Mouse (Mus musculus) cortical plate, adult 2 months (tissue): ENCODE data around the gene Padi2. TPM values are rescaled to one million over a fixed set of nuclear protein-coding genes. Genes with fewer than 3 reads are reported as not detected.

Experiments used
- H3K27ac ChIP-seq: fragments of 200-500 bp; 2 replicates; pipeline ENCODE4 v1.5.1; 2012; ENCODE audit warnings: low read length, control low read depth, inconsistent platforms; ENCODE audit not compliant: insufficient read depth
- H3K4me1 ChIP-seq: fragments of 200-500 bp; 2 replicates; pipeline ENCODE4 v1.6.1; 2011; ENCODE audit warnings: low read length; ENCODE audit not compliant: control insufficient read depth, insufficient read depth
- H3K4me3 ChIP-seq: fragments of 200-500 bp; 2 replicates; pipeline ENCODE4 v1.5.1; 2011; ENCODE audit warnings: mild to moderate bottlenecking, low read length, control low read depth; ENCODE audit not compliant: insufficient read depth
- CTCF ChIP-seq: fragments of 200-500 bp; IDR thresholded peaks from 2 replicates; pipeline ENCODE4 v1.5.1; 2011; ENCODE audit warnings: mild to moderate bottlenecking, control low read depth, low read length; ENCODE audit not compliant: insufficient read depth; ENCODE audit errors: extremely low read depth
- POLR2A ChIP-seq: fragments of 200-500 bp; IDR thresholded peaks from 2 replicates; pipeline ENCODE4 v1.6.1; 2011; ENCODE audit warnings: mild to moderate bottlenecking, low read length, control low read depth; ENCODE audit not compliant: insufficient read depth; ENCODE audit errors: extremely low read depth
- polyA plus RNA-seq: library from polyadenylated mRNA; depleted of rRNA; stranded (reverse); fragments of >200 nt; gene quantifications from 2 replicates; pipeline ENCODE4 v1.2.3, GENCODE M21; 2012

The Padi2 gene
- polyA plus RNA-seq, 1 experiment, result 19.4 TPM

- Histone ChIP-seq H3K27ac (peak overlapping the region; percentile 92; the same call in 1 of the 2 replicates), H3K4me1 (peaks cover 9% of the 10 kb centered on the region), H3K4me3 (peak overlapping the region; percentile 84)
- TF ChIP-seq CTCF (no peak), POLR2A (no peak)
Measured at GRCm38 (mm10) chr4:140962207-140962909, 56.2 kb downstream of the Padi2 start.

GRCm38 (mm10) chr4:140962950-140963349 is 56.8 kb downstream of the Padi2 start:
- Histone ChIP-seq H3K4me1 (peaks cover 9% of the 10 kb centered on the region), H3K4me3 (peak overlapping the region; percentile 84; the same call in 1 of the 2 replicates), H3K27ac (no peak overlapping the region)
- TF ChIP-seq CTCF, result no peak
- TF ChIP-seq POLR2A, result no peak

- H3K27ac ChIP-seq, result no peak overlapping the region
- TF ChIP-seq CTCF (no peak), POLR2A (no peak)
- no peak overlapping the region for H3K4me3 ChIP-seq
- H3K4me1 ChIP-seq, result peaks cover 9% of the 10 kb centered on the region
Measured at GRCm38 (mm10) chr4:140963941-140964597, 57.9 kb downstream of the Padi2 start.

GRCm38 (mm10) chr4:140964620-140965019 is 58.5 kb downstream of the Padi2 start:
- Histone ChIP-seq H3K4me1 (peaks cover 9% of the 10 kb centered on the region), H3K27ac (no peak overlapping the region), H3K4me3 (no peak overlapping the region)
- TF ChIP-seq CTCF (peak; percentile 83), POLR2A (no peak)

- Histone ChIP-seq H3K4me1 (peaks cover 5% of the 10 kb centered on the region), H3K4me3 (no peak overlapping the region), H3K27ac (no peak overlapping the region)
- TF ChIP-seq CTCF (no peak), POLR2A (no peak)
Measured at GRCm38 (mm10) chr4:140967386-140968159, 61.4 kb downstream of the Padi2 start.

- no peaks in the 10 kb centered on the region for H3K4me1 ChIP-seq
- TF ChIP-seq POLR2A, result no peak
- no peak for TF ChIP-seq CTCF
- H3K27ac ChIP-seq, result no peak overlapping the region
- H3K4me3 ChIP-seq, result no peak overlapping the region
Measured at GRCm38 (mm10) chr4:140971691-140972090, 65.5 kb downstream of the Padi2 start.

- H3K4me1 ChIP-seq, result no peaks in the 10 kb centered on the region
- TF ChIP-seq CTCF, result no peak
- no peak for TF ChIP-seq POLR2A
- no peak overlapping the region for H3K27ac ChIP-seq
- H3K4me3 ChIP-seq, result no peak overlapping the region
Measured at GRCm38 (mm10) chr4:140974408-140974807, 68.3 kb downstream of the Padi2 start.

GRCm38 (mm10) chr4:140975356-140975755 is 69.2 kb downstream of the Padi2 start:
- no peak for TF ChIP-seq CTCF
- no peak for TF ChIP-seq POLR2A
- Histone ChIP-seq H3K27ac (no peak overlapping the region), H3K4me3 (no peak overlapping the region), H3K4me1 (no peaks in the 10 kb centered on the region)

- TF ChIP-seq CTCF (no peak), POLR2A (no peak)
- H3K4me3 ChIP-seq, result no peak overlapping the region
- H3K4me1 ChIP-seq, result no peaks in the 10 kb centered on the region
- H3K27ac ChIP-seq, result no peak overlapping the region
Measured at GRCm38 (mm10) chr4:140977278-140977677, 71.1 kb downstream of the Padi2 start.
